ENCODE assay signal across 14 mouse cellular contexts in the genomic region with DNA sequence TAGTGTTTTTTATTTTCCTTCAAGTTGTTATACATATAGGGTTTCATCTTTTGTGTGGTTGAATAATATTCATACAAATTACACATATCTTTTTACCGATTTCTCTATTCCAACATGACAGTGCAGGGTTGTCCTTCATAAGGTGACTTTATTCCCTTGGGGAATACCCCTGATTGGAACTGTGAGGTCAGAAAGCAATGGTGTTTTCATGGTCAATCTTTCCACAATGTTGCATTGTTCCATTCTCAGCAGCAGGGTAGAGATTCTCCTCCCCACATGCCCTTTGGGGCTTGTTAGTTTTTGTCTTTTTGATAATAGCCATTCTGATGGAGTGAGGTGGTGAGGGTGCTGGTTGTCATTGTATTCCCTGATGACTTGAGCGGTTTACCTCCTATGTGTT.
"Had no signal": no experiment of that assay in that cellular context is flagged by ENCODE, and none has a peak within 500 bp of the region (broad histone marks: within the 10 kb centered on the region; RNA-seq: fewer than 3 reads in every experiment).

No protein-coding gene starts in this region.

- H3K4me1 ChIP-seq: midbrain, embryonic 12.5 days; neural tube, embryonic 12.5 days had no signal

- DNase-seq: lung, adult 18-20 months; lung, embryonic 14.5 days; lung, postnatal 10 days; lung, postnatal 4 days; right cerebral cortex, postnatal 14 days; spleen, adult 18-20 months; thymus, adult 18-20 months; thymus, postnatal 14 days; thymus, postnatal 36 days had no signal

- H3K36me3 ChIP-seq: midbrain, embryonic 10.5 days; midbrain, embryonic 12.5 days; neural tube, embryonic 12.5 days had no signal

- H3K27ac ChIP-seq: midbrain, embryonic 10.5 days; midbrain, embryonic 12.5 days; neural tube, embryonic 12.5 days had no signal

- H3K4me2 ChIP-seq: lung, embryonic 14.5 days; midbrain, embryonic 12.5 days; neural tube, embryonic 12.5 days had no signal

- H3K9me3 ChIP-seq: midbrain, embryonic 10.5 days; midbrain, embryonic 12.5 days; neural tube, embryonic 12.5 days had no signal

- H3K4me3 ChIP-seq: midbrain, embryonic 10.5 days; midbrain, embryonic 12.5 days; myocyte; neural tube, embryonic 12.5 days had no signal

- H3K9ac ChIP-seq: lung, embryonic 14.5 days; midbrain, embryonic 12.5 days; neural tube, embryonic 12.5 days had no signal

- ATAC-seq: midbrain, embryonic 16.5 days had no signal

- H3K27me3 ChIP-seq: midbrain, embryonic 12.5 days; neural tube, embryonic 12.5 days had no signal
